Mouse (Mus musculus): ENCODE measurements at regions not wholly inside any gene's neighbourhood (a gene's known extent, or its start where the extent isn't known, plus 50 kb on each side); places are given as distances from the start of the nearest gene placed in this dataset.

- no peak for DNase-seq (ENCODE audit: low spot score)
These were observed 290.2 kb upstream of the Arhgef26 start for GRCm38 (mm10) chr3:62047704-62048506.

- DNase-seq (ENCODE audit: low spot score) = no peak
These were observed 283.9 kb upstream of the Arhgef26 start for GRCm38 (mm10) chr3:62054237-62054636.

- DNase-seq (ENCODE audit: low spot score) = peak; percentile 2
These were observed 259.6 kb upstream of the Arhgef26 start for GRCm38 (mm10) chr3:62078511-62078910.

GRCm38 (mm10) chr3:62085544-62085943, 252.6 kb upstream of the Arhgef26 start:
- no peak for DNase-seq (ENCODE audit: low spot score)

GRCm38 (mm10) chr3:62087215-62087614, 250.9 kb upstream of the Arhgef26 start:
- no peak for DNase-seq (ENCODE audit: low spot score)

- DNase-seq (ENCODE audit: low spot score) = no peak
These were observed 235.0 kb upstream of the Arhgef26 start for GRCm38 (mm10) chr3:62103101-62103500.

- no peak for DNase-seq (ENCODE audit: low spot score)
These were observed 234.3 kb upstream of the Arhgef26 start for GRCm38 (mm10) chr3:62103872-62104271.

GRCm38 (mm10) chr3:62104560-62104959, 233.6 kb upstream of the Arhgef26 start:
- DNase-seq (ENCODE audit: low spot score) = no peak

- no peak for DNase-seq (ENCODE audit: low spot score)
These were observed 230.8 kb upstream of the Arhgef26 start for GRCm38 (mm10) chr3:62107339-62107738.

Data from adipocyte (in vitro differentiated cells).